Mouse (Mus musculus) inflammation-experienced regulatory T-cells, adult 6 months (primary cell): ENCODE results near the gene Taar3. TPM values are rescaled to one million over a fixed set of nuclear protein-coding genes. Genes with fewer than 3 reads are reported as not detected.

Source experiments
- polyA plus RNA-seq, 3 experiments: library from polyadenylated mRNA; unstranded; fragments of 100-300 nt; shearing (Covaris generic); gene quantifications; one replicate each; pipeline ENCODE4 v1.2.1; 2017

Taar3 gene
- polyA plus RNA-seq, 3 experiments from 2014 or later = not detected

Other genes starting within 250 kb of the Taar3 start
- gene Rps12, start 162.3 kb upstream of the Taar3 start, polyA plus RNA-seq = 100 to 1,000 TPM in 2 of 3 experiments, 10 to 100 TPM in 1; 92.3 to 940 (median 123) TPM
- not detected for gene Slc18b1, start 152.6 kb upstream of the Taar3 start, polyA plus RNA-seq
- gene Vnn3, start 98.1 kb upstream of the Taar3 start, polyA plus RNA-seq = not detected
- not detected for gene Vnn1, start 54.9 kb upstream of the Taar3 start, polyA plus RNA-seq
- gene Taar1, start 29.2 kb upstream of the Taar3 start, polyA plus RNA-seq = not detected
- gene Taar2, start 11.0 kb upstream of the Taar3 start, polyA plus RNA-seq = not detected
- gene Taar4, start 10.9 kb downstream of the Taar3 start, polyA plus RNA-seq = not detected
- gene Taar5, start 21.1 kb downstream of the Taar3 start, polyA plus RNA-seq = not detected
- gene Taar6, start 36.1 kb downstream of the Taar3 start, polyA plus RNA-seq = not detected
- gene Taar7a, start 43.9 kb downstream of the Taar3 start, polyA plus RNA-seq = not detected
- gene Taar7b, start 50.4 kb downstream of the Taar3 start, polyA plus RNA-seq = not detected
- not detected for gene Taar7d, start 77.7 kb downstream of the Taar3 start, polyA plus RNA-seq
- gene Taar7e, start 88.1 kb downstream of the Taar3 start, polyA plus RNA-seq = not detected
- not detected for gene Taar7f, start 100.0 kb downstream of the Taar3 start, polyA plus RNA-seq
- not detected for gene Taar8a, start 126.9 kb downstream of the Taar3 start, polyA plus RNA-seq
- not detected for gene Taar8b, start 142.7 kb downstream of the Taar3 start, polyA plus RNA-seq
- gene Taar8c, start 152.4 kb downstream of the Taar3 start, polyA plus RNA-seq = not detected
- not detected for gene Taar9, start 160.0 kb downstream of the Taar3 start, polyA plus RNA-seq
- 10 to 100 TPM; 21.5 to 33.8 (median 23.1) TPM for gene Stx7, start 199.7 kb downstream of the Taar3 start, polyA plus RNA-seq